Mouse (Mus musculus): ENCODE data around the gene Phxr2. TPM values are rescaled to one million over a fixed set of nuclear protein-coding genes. Genes with fewer than 3 reads are reported as not detected.
A peak's percentile ranks its signal among the peaks of the same experiment; 100 is the strongest.

Phxr2 gene
- polyA plus RNA-seq, 1 experiment from 2014 or later = not detected

DNA sequence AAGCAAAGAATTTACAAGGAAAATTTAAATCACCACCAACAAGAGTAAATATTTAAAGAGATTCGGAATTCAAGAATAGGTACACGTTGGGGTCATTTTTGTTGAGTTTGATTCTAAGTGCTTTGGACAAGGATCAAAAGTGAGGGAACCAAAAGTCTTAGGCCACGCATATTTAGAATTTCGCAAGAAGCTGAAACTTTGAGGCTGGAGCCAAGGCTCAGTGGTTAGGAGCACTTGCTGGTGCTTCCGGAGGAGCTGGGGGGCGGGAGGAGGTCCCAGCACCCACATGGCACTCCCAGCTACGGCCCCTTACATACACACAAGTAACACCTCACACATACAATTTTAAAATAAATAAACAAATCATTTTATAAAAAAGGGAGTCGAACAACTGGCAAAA is 20.5 kb upstream of the Phxr2 start:
- Histone ChIP-seq H3K9ac (ENCODE audit: low read length) (no peak overlapping the region), H3K4me3 (ENCODE audit: low read depth, low read length) (no peak overlapping the region), H3K27me3 (ENCODE audit: control insufficient read depth, insufficient read depth, low read length) (no peaks in the 10 kb centered on the region), H3K4me2 (no peak overlapping the region), H3K27ac (ENCODE audit: low read depth, low read length) (no peak overlapping the region), H3K9me3 (ENCODE audit: control insufficient read depth, low read length) (no peaks in the 10 kb centered on the region), H3K36me3 (ENCODE audit: control insufficient read depth, insufficient read depth, low read length) (no peaks in the 10 kb centered on the region; the same call in 1 of the 2 replicates), H3K4me1 (ENCODE audit: control insufficient read depth, insufficient read depth, low read length) (no peaks in the 10 kb centered on the region)
- ATAC-seq (ENCODE audit: low FRiP score) (no peak), DNase-seq (ENCODE audit: low spot score, missing footprints) (no peak)
- WGBS = 90% methylated on average over 8 of the region's 8 CpGs

DNA sequence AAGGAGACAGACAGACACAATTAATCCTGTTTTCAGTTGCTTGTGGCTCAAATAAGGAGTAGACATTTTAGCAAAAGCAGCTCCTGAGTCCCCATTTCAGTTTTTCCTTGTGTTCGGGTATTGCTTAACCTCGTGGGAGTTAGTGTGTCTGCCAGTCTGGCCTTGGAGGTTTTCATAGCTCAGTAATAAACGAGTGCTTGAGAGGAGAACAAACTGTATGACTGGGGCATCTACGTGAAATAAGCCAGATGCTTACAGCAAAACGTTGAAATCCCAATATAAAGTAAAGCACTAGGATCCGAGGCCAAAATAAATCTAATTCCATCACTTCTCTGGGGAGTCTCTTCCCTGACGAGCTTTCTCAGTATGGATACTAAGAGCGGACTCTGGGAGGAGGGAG is 19.5 kb upstream of the Phxr2 start:
- Histone ChIP-seq H3K4me2 (no peak overlapping the region), H3K27ac (ENCODE audit: low read depth, low read length) (no peak overlapping the region), H3K9me3 (ENCODE audit: control insufficient read depth, low read length) (no peaks in the 10 kb centered on the region), H3K27me3 (ENCODE audit: control insufficient read depth, insufficient read depth, low read length) (no peaks in the 10 kb centered on the region), H3K36me3 (ENCODE audit: control insufficient read depth, insufficient read depth, low read length) (no peaks in the 10 kb centered on the region; the same call in 1 of the 2 replicates), H3K4me3 (ENCODE audit: low read depth, low read length) (no peak overlapping the region), H3K9ac (ENCODE audit: low read length) (no peak overlapping the region), H3K4me1 (ENCODE audit: control insufficient read depth, insufficient read depth, low read length) (no peaks in the 10 kb centered on the region)
- 87% methylated on average over 8 of the region's 8 CpGs for WGBS
- DNase-seq (ENCODE audit: low spot score, missing footprints) = no peak
- no peak for ATAC-seq (ENCODE audit: low FRiP score)

DNA sequence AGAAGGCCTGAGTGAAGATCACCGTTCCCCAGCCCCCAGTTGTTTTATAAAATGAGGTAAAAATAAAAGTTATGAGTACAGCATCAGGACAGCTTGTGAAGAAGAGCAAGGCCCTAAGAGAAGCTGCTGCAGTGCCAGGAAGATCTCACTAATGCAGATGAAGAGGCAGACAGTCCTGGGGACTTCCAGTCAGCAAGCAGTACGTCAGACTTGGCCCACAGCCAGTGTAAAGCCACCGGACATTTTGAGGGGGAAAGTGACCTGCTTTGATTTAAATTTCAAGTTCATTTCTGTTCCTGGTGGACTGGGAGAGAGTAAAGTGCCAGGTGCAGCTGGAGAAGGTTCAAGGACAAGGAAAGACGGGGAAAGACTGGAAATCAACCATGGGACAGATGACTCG is 10.2 kb upstream of the Phxr2 start:
- Histone ChIP-seq H3K36me3 (ENCODE audit: control insufficient read depth, insufficient read depth, low read length) (no peaks in the 10 kb centered on the region; the same call in 1 of the 2 replicates), H3K27ac (ENCODE audit: low read depth, low read length) (no peak overlapping the region), H3K4me3 (ENCODE audit: low read depth, low read length) (no peak overlapping the region), H3K4me2 (no peak overlapping the region), H3K4me1 (ENCODE audit: control insufficient read depth, insufficient read depth, low read length) (no peaks in the 10 kb centered on the region), H3K27me3 (ENCODE audit: control insufficient read depth, insufficient read depth, low read length) (no peaks in the 10 kb centered on the region), H3K9ac (ENCODE audit: low read length) (no peak overlapping the region), H3K9me3 (ENCODE audit: control insufficient read depth, low read length) (no peaks in the 10 kb centered on the region)
- 81% methylated on average over 5 of the region's 5 CpGs for WGBS
- ATAC-seq (ENCODE audit: low FRiP score) (no peak), DNase-seq (ENCODE audit: low spot score, missing footprints) (no peak)

DNA sequence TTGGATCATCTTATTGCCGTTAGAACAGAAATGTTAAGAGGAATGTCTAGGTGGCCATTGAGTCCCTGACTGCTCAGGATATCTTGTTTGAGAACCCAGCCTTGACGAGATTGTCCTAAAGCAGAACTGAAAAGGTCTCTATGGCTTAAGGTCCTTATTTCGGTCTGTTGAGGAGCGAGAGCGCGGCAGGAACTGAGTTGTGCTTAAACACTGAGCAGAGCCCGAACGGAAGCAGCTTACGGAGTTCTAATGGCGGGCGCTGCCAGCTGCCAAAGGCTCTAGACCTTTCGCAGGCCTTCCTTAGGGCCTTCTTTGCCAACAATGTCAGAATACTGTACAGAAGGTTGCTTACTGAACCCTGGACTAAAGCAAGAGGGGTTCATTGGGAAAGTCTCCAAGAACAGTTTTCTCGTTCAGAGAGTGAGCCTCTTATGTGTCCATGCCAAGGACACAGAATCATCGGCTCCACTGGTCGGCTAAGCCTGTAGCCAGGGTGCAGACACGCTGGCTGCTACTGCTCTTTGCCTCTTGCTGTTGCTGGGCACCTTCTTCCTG is 7.3 kb upstream of the Phxr2 start:
- Histone ChIP-seq H3K9ac (ENCODE audit: low read length) (no peak overlapping the region), H3K27me3 (ENCODE audit: control insufficient read depth, insufficient read depth, low read length) (no peaks in the 10 kb centered on the region), H3K4me2 (no peak overlapping the region), H3K36me3 (ENCODE audit: control insufficient read depth, insufficient read depth, low read length) (no peaks in the 10 kb centered on the region; the same call in 1 of the 2 replicates), H3K4me3 (ENCODE audit: low read depth, low read length) (no peak overlapping the region), H3K4me1 (ENCODE audit: control insufficient read depth, insufficient read depth, low read length) (no peaks in the 10 kb centered on the region), H3K27ac (ENCODE audit: low read depth, low read length) (no peak overlapping the region), H3K9me3 (ENCODE audit: control insufficient read depth, low read length) (no peaks in the 10 kb centered on the region)
- DNase-seq (ENCODE audit: low spot score, missing footprints) (no peak), ATAC-seq (ENCODE audit: low FRiP score) (no peak)
- 96% methylated on average over 16 of the region's 16 CpGs for WGBS

DNA sequence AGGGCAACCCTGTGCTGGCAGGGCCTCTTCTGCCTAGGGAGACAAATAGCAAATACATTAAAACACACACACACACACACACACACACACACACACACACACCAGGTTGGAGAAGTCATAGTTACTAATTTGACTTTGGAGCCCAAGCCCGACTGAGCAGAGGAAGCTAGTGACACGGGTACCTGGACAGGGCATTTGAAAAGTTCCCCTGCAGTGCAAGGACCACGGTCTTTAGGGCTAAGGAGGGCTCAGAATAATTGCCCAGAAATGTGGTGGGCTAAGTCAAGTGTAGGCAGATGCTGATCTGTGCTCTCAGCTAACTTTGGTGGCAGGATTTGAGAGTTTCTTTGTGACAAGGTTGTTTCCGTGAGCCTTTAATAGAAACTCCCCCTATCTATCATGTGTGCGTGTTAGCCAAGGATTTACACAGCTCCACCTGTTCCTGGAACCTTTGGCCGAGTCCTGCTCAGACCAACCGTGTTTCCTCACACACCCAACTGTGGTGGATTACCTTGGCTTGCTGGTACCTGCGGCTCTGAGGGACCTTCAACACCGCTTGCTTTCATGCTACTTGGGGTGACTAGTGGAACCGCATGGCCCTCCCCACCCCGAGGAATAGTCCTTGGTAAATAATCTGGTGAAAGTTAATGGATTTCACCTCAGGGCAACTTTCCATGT is 6.6 kb upstream of the Phxr2 start:
- Histone ChIP-seq H3K4me1 (ENCODE audit: control insufficient read depth, insufficient read depth, low read length) (no peaks in the 10 kb centered on the region), H3K27ac (ENCODE audit: low read depth, low read length) (no peak overlapping the region), H3K4me3 (ENCODE audit: low read depth, low read length) (no peak overlapping the region), H3K36me3 (ENCODE audit: control insufficient read depth, insufficient read depth, low read length) (no peaks in the 10 kb centered on the region; the same call in 1 of the 2 replicates), H3K27me3 (ENCODE audit: control insufficient read depth, insufficient read depth, low read length) (no peaks in the 10 kb centered on the region), H3K9me3 (ENCODE audit: control insufficient read depth, low read length) (no peaks in the 10 kb centered on the region), H3K9ac (ENCODE audit: low read length) (no peak overlapping the region), H3K4me2 (no peak overlapping the region)
- ATAC-seq (ENCODE audit: low FRiP score) = no peak
- DNase-seq (ENCODE audit: low spot score, missing footprints) = no peak
- WGBS = 93% methylated on average over 11 of the region's 11 CpGs

- H3K4me3 ChIP-seq (ENCODE audit: low read depth, low read length) = no peak overlapping the region
- no peak overlapping the region for H3K9ac ChIP-seq (ENCODE audit: low read length)
- DNase-seq (ENCODE audit: low spot score, missing footprints) = no peak
- 78% methylated on average over 6 of the region's 6 CpGs for WGBS
- H3K4me2 ChIP-seq = no peak overlapping the region
- H3K9me3 ChIP-seq (ENCODE audit: control insufficient read depth, low read length) = no peaks in the 10 kb centered on the region
- no peak overlapping the region for H3K27ac ChIP-seq (ENCODE audit: low read depth, low read length)
- no peak; the same call in 1 of the 2 replicates for ATAC-seq (ENCODE audit: low FRiP score)
- peaks cover 3% of the 10 kb centered on the region for H3K36me3 ChIP-seq (ENCODE audit: control insufficient read depth, insufficient read depth, low read length)
- no peaks in the 10 kb centered on the region for H3K4me1 ChIP-seq (ENCODE audit: control insufficient read depth, insufficient read depth, low read length)
- H3K27me3 ChIP-seq (ENCODE audit: control insufficient read depth, insufficient read depth, low read length) = no peaks in the 10 kb centered on the region
Observed at GRCm38 (mm10) chr10:99132189-99132588, 6.1 kb upstream of the Phxr2 start.

DNA sequence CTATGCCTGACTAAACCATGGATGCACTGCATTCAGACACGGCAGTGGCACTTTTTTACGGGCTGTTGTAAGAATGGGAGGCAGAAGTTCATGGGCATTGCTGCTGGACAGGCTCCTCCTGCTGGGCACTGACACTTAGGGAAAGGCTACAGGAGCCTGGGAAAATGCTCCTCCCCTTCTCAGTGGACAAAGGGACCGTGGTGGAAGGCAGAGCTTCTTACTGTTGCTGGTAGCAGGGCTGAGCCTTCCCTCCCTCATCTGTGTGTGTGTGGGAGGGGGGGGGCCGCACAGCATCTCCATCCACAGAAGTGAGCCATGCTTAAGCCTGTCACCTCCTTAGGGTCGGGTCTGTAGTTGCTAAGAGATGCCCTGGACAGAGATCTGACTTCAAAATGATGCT is 5.2 kb upstream of the Phxr2 start:
- no peaks in the 10 kb centered on the region for H3K9me3 ChIP-seq (ENCODE audit: control insufficient read depth, low read length)
- DNase-seq (ENCODE audit: low spot score, missing footprints) = no peak
- 44% methylated on average over 5 of the region's 5 CpGs for WGBS
- no peaks in the 10 kb centered on the region for H3K27me3 ChIP-seq (ENCODE audit: control insufficient read depth, insufficient read depth, low read length)
- no peaks in the 10 kb centered on the region for H3K4me1 ChIP-seq (ENCODE audit: control insufficient read depth, insufficient read depth, low read length)
- no peak overlapping the region for H3K9ac ChIP-seq (ENCODE audit: low read length)
- ATAC-seq (ENCODE audit: low FRiP score) = peak; percentile 59
- H3K4me3 ChIP-seq (ENCODE audit: low read depth, low read length) = no peak overlapping the region
- H3K27ac ChIP-seq (ENCODE audit: low read depth, low read length) = no peak overlapping the region
- H3K36me3 ChIP-seq (ENCODE audit: control insufficient read depth, insufficient read depth, low read length) = peaks cover 3% of the 10 kb centered on the region
- no peak overlapping the region for H3K4me2 ChIP-seq

DNA sequence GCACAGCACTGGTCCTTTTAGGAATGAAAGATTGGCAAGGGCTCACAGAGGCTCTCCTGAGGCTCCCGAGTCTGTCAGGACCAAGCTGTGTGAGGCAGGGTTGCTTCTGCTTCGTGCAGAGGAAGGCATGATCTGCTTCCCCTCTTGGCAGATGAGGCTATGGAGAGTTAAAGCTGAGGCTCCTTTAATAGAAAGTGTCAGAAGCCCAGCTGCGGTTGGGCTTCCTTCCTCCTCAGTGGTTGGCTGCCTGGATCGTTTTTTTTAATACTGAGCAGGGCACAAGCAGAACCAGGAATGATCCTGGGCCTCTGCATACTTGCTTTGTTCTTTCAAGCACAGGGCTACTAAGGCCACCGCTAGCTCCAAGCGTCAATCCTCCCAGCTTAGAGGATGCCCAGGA is 4.5 kb upstream of the Phxr2 start:
- no peak overlapping the region for H3K27ac ChIP-seq (ENCODE audit: low read depth, low read length)
- H3K4me2 ChIP-seq = no peak overlapping the region
- DNase-seq (ENCODE audit: low spot score, missing footprints) = no peak
- WGBS = 39% methylated on average over 6 of the region's 6 CpGs
- H3K4me1 ChIP-seq (ENCODE audit: control insufficient read depth, insufficient read depth, low read length) = no peaks in the 10 kb centered on the region
- H3K36me3 ChIP-seq (ENCODE audit: control insufficient read depth, insufficient read depth, low read length) = peaks cover 3% of the 10 kb centered on the region
- ATAC-seq (ENCODE audit: low FRiP score) = no peak
- H3K9ac ChIP-seq (ENCODE audit: low read length) = no peak overlapping the region
- H3K27me3 ChIP-seq (ENCODE audit: control insufficient read depth, insufficient read depth, low read length) = no peaks in the 10 kb centered on the region
- H3K9me3 ChIP-seq (ENCODE audit: control insufficient read depth, low read length) = no peaks in the 10 kb centered on the region
- H3K4me3 ChIP-seq (ENCODE audit: low read depth, low read length) = no peak overlapping the region

- Histone ChIP-seq H3K4me3 (ENCODE audit: low read depth, low read length) (no peak overlapping the region), H3K27me3 (ENCODE audit: control insufficient read depth, insufficient read depth, low read length) (no peaks in the 10 kb centered on the region), H3K27ac (ENCODE audit: low read depth, low read length) (no peak overlapping the region), H3K36me3 (ENCODE audit: control insufficient read depth, insufficient read depth, low read length) (peaks cover 3% of the 10 kb centered on the region; the same call in 1 of the 2 replicates), H3K4me2 (no peak overlapping the region), H3K9ac (ENCODE audit: low read length) (no peak overlapping the region), H3K4me1 (ENCODE audit: control insufficient read depth, insufficient read depth, low read length) (no peaks in the 10 kb centered on the region), H3K9me3 (ENCODE audit: control insufficient read depth, low read length) (no peaks in the 10 kb centered on the region)
- no peak for ATAC-seq (ENCODE audit: low FRiP score)
- 84% methylated on average over 11 of the region's 11 CpGs for WGBS
- DNase-seq (ENCODE audit: low spot score, missing footprints) = no peak
Observed at GRCm38 (mm10) chr10:99127691-99128261, 1.7 kb upstream of the Phxr2 start.

Measured in midbrain, embryonic 11.5 days (tissue).